Mouse (Mus musculus) embryonic fibroblast, embryonic 13.5 days (primary cell): ENCODE results near the gene Rab22a.

Experiments used
- CTCF ChIP-seq: IDR thresholded peaks from 2 replicates; pipeline ENCODE4 v1.5.1; 2011; ENCODE audit warnings: mild to moderate bottlenecking, control low read depth, low read length, moderate library complexity, borderline replicate concordance; ENCODE audit not compliant: insufficient read depth
- POLR2A ChIP-seq: IDR thresholded peaks from 2 replicates; pipeline ENCODE4 v1.6.1; 2011; ENCODE audit warnings: low read depth, mild to moderate bottlenecking, control low read depth, low read length, moderate library complexity

GRCm38 (mm10) chr2:173615378-173616081 lies 44.0 kb upstream of the Rab22a start:
- TF ChIP-seq CTCF (no peak), POLR2A (no peak)
